Mouse (Mus musculus) cerebellum, postnatal 4 days (tissue): Measurements from ENCODE around the gene Svop.

Experiments used
- DNase-seq, 2 experiments: peaks; one replicate each; pipeline ENCODE4 v3.0.0; 2022; ENCODE audit warnings: low spot score in 2 of 2, mixed read lengths in 1 of 2

Svop gene

GRCm38 (mm10) chr5:113996458-113996857 is 94.9 kb downstream of the Svop start:
- no peak for DNase-seq

- peak; percentile 72 to 93 for DNase-seq
These were observed 97.6 kb downstream of the Svop start, which contains the start of gene Ssh1 for GRCm38 (mm10) chr5:113993487-113994465. Gene Ssh1 (minus strand): TSS chr5:113993894.

GRCm38 (mm10) chr5:113993031-113993486 is 98.3 kb downstream of the Svop start:
- DNase-seq = peak in 1 of 2 experiments; percentile 62

GRCm38 (mm10) chr5:113992339-113992831 is 99.0 kb downstream of the Svop start:
- no peak for DNase-seq

GRCm38 (mm10) chr5:113991141-113991540 is 100.2 kb downstream of the Svop start:
- no peak for DNase-seq

- no peak for DNase-seq
These were observed 100.8 kb downstream of the Svop start for GRCm38 (mm10) chr5:113990593-113990992.

- no peak for DNase-seq
These were observed 101.8 kb downstream of the Svop start for GRCm38 (mm10) chr5:113989437-113990024.

- DNase-seq = no peak
These were observed 105.0 kb downstream of the Svop start for GRCm38 (mm10) chr5:113986182-113986961.

GRCm38 (mm10) chr5:113985737-113986136 is 105.6 kb downstream of the Svop start:
- no peak for DNase-seq

GRCm38 (mm10) chr5:113984025-113984740 is 107.2 kb downstream of the Svop start:
- no peak for DNase-seq

GRCm38 (mm10) chr5:113983541-113983940 is 107.8 kb downstream of the Svop start:
- no peak for DNase-seq

- no peak for DNase-seq
These were observed 109.5 kb downstream of the Svop start for GRCm38 (mm10) chr5:113981843-113982242.

GRCm38 (mm10) chr5:113981171-113981570 is 110.2 kb downstream of the Svop start:
- DNase-seq = no peak

GRCm38 (mm10) chr5:113980511-113980910 is 110.9 kb downstream of the Svop start:
- no peak for DNase-seq

- DNase-seq = no peak
These were observed 114.1 kb downstream of the Svop start for GRCm38 (mm10) chr5:113977309-113977708.
